Mouse (Mus musculus): ENCODE results near the gene Cyp2w1.

Cyp2w1 gene

GRCm38 (mm10) chr5:139404801-139405401, 52.5 kb downstream of the Cyp2w1 start, which contains the start of gene C130050O18Rik:
TSS of gene C130050O18Rik (plus strand) at chr5:139405280.
- no peak for DNase-seq (ENCODE audit: low spot score)

- DNase-seq (ENCODE audit: low spot score): no peak
These were observed 53.1 kb downstream of the Cyp2w1 start for GRCm38 (mm10) chr5:139405478-139405877.

- no peak for DNase-seq (ENCODE audit: low spot score)
These were observed 53.5 kb downstream of the Cyp2w1 start for GRCm38 (mm10) chr5:139405953-139406352.

Data from testis, postnatal 14 days (tissue).